Mouse (Mus musculus) ovary, postnatal 10 days (tissue): ENCODE data around the gene Cdr2.
"Not testable (repeated sequence)": the region's sequence is repeated elsewhere in the genome, so short reads cannot be mapped to it uniquely, and the experiment has no call there.

Experiments
- DNase-seq: peaks from one replicate; pipeline ENCODE4 v3.0.0; 2022; ENCODE audit warnings: low spot score

Cdr2 gene

DNA sequence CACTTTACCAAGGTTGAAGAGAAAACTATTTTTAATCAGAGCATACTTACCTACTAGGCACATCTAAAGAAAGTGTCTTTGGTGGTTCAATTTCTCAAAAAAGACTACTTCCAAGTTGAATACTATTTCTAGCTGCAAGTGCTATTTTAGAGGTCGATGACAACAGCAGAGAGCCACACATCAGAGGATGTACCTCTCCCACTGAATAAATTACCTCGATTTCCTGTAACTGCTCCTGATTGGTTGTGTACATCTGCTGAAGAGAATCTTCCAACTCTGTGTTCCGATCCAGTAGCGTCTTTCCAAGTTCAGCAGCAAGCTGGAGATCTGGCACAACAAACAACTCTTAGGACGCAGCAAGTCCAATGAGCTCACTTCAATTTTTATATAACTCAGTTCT lies 12.0 kb downstream of the Cdr2 start:
- no peak for DNase-seq

GRCm38 (mm10) chr7:120969221-120969620 lies 12.9 kb downstream of the Cdr2 start:
- no peak for DNase-seq

GRCm38 (mm10) chr7:120963126-120963525 lies 19.0 kb downstream of the Cdr2 start:
- no peak for DNase-seq

DNA sequence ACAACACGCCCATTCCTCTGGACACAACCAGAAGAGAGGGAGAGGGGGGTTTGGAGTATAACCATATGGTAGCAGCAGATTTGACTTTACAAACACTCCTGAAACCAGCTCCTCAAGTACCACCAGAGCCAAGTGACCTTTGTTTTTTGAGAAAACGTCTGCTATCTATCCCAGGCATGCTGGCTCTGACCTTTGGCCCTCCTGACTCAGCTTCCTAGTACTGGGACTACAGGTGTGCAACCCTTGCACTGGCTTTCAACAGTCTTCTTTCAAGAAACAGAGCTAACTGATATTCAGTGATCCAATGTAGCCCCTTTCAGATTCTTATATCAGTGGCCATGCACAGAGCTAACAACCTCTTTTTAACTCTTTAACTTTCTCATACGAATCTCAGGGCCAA lies 20.2 kb downstream of the Cdr2 start:
- no peak for DNase-seq

DNA sequence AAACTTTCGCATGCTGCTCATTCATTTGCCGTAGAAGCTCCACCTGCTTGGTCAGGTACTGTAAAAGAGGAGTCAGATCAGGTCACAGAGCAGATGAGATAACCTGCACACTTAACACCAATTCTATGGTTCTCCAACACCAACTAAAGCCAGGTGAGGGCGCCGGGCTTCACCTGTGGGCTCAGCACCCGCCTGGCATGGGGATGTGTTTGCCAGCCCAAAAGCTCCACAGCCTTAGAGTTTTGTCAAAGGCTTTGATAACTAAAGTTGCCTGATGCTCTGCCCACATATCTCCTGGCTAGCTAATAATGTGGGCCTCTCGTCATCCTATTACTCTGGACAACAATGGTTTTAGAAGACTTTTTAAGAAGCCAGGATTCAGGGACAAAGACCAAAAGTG lies 21.5 kb downstream of the Cdr2 start:
- no peak for DNase-seq

GRCm38 (mm10) chr7:120960116-120960515 lies 22.0 kb downstream of the Cdr2 start:
- no peak for DNase-seq

- DNase-seq, result not testable (repeated sequence)
Measured at GRCm38 (mm10) chr7:120953591-120953990, 28.5 kb downstream of the Cdr2 start.

GRCm38 (mm10) chr7:120943936-120944509 lies 38.1 kb downstream of the Cdr2 start:
- no peak for DNase-seq

DNA sequence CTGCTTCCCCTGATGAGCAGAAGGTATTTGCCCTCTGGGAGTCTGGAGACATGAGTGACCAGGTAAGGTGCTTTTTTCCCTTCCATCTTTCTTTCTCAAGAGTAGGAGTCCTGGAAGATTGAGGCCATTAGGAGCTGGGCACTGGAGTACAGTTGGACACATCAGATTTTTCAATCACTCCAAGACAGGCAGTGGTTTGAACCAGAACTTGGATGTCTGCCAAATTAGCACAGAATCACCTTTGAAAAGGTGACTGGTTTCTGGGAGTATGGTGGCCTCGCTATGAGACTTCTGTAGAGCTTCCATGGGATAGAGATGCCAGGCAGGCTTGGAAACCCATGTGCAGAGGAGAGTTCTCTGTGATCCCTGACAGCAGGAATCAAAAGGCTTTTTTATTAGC lies 39.6 kb downstream of the Cdr2 start:
- no peak for DNase-seq

- DNase-seq, result no peak
Measured at GRCm38 (mm10) chr7:120941214-120941613, 40.9 kb downstream of the Cdr2 start.

- no peak for DNase-seq
Measured at GRCm38 (mm10) chr7:120940343-120940742, 41.8 kb downstream of the Cdr2 start.

DNA sequence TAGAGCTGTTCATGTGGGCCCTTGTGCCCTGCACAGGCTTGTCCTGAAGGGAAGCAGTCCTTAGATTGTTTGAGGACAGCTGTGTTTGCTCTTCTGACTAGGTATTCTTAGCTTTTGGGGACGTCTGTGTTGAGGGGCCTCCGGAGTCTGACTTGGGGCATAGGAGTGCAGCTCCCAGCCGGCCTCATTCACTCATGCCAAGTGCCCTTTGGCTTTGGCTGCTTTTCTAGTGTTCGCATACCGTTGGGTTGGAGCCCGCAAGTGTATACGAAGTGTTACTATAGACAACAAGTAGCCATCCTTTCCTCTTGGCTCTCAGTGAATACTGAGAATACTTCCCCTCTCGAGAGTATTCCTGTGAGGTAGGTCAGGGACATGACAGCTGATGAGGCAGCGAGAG lies 43.9 kb downstream of the Cdr2 start:
- no peak for DNase-seq

GRCm38 (mm10) chr7:120936522-120936921 lies 45.6 kb downstream of the Cdr2 start:
- DNase-seq, result no peak

- DNase-seq, result no peak
Measured at GRCm38 (mm10) chr7:120934716-120935115, 47.4 kb downstream of the Cdr2 start.

DNA sequence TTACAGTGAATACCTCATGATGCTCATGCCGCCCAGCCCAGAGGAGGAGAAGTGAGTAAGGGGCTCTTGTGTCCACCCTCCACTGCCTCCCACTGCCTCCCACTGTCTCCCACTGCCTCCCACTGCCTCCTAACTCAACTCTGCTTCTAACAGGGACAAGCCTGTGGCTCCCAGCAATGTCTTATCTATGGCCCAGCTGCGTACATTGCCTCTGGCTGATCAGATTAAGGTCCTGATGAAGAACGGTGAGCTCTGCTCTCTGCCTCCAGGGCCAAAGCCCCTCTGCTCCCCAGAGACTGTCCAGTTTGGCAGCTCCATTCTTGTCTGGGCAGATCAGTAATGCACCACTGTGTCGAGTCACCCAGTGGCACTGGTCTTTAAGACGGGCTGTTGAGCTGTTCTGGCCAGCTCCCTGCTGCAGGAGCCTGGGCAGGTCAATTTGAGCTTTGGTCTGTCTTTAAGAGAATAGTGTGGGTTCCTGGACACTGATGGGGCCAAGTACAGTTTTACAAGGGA lies 48.4 kb downstream of the Cdr2 start:
- no peak for DNase-seq

- DNase-seq, result no peak
Measured at GRCm38 (mm10) chr7:120933110-120933509, 49.0 kb downstream of the Cdr2 start.

DNA sequence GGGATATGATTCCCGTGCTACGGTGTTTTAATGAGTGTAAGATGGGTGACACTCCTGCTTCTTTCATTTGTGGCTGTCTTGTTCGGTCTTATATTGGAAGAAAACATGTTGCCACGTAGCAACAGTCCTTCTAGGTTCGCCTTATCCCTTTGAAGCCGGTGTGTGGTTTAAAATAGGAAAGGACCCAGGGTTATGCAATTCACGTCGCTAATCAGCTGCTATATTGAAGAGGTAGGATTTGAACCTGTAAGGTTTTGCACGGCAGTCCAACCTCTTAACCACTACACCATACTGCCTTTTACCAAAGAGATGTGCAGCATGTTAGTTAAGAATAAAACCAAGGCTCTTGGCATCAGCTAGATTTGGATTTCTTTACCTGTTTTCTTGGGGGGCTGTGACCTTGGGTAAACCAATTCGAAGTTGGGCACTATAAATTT lies 63.6 kb downstream of the Cdr2 start:
- no peak for DNase-seq

DNA sequence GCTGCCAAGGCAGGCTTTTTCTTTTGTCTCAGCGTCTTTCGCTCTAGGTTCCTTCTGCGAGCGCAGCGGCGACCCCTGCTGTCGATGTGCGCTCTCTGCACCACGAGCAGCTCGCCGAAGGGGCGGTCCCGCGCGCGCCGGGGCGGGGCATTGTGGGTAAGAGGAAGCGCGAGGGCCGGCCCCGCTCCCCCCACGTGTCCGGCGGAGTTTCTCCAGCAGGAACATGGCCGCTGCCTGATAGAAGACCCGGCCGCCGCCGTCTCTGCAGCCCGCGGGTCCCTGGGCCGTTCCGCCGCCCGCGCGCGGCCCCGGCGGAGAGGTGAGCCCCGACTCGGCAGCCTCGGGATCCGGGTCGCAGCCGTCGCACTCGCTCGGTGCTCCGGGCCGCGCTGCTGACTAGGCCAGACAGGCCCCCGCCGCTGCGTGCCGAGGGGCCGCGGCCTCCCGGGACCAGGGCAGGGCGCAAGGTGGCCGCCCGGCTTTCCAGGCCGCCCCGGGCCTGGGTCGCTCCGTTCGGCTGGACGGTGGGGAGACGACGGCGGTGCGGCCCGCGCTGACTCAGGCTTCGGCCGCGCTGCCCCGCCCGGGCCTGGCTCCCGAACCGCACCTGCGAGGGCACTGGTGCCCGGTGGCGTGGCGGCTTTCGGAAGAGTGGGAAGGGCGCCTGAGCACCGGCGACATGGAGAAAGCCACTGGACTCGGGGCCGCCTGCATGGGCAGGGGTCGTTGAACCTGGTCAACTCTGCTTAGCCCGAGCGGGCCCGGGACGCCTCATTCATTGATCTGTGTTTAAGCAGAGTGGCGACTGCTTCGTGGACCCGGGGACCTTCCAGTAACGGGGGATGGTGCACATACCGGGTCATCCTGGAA lies 64.3 kb downstream of the Cdr2 start, which contains the start of gene Polr3e:
Gene Polr3e, plus strand, starts transcription at position 153 of the 870 bp plus-strand sequence.
- peak; percentile 98 for DNase-seq

DNA sequence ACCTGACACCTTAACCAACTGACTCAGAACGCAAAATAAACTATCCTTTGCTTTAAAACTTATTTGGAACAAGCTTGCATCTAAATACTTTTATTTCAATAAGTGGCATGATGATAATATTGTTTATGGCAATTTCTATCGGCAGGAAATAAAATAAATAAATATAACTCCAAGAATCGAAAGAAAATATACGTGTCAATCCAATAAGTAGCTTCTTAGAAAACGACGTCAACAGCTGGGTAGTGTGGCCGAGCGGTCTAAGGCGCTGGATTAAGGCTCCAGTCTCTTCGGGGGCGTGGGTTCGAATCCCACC lies 64.9 kb downstream of the Cdr2 start:
- no peak for DNase-seq

GRCm38 (mm10) chr7:120916262-120916875 lies 65.7 kb downstream of the Cdr2 start:
- DNase-seq, result no peak

- DNase-seq, result no peak
Measured at GRCm38 (mm10) chr7:120913332-120913731, 68.8 kb downstream of the Cdr2 start.

- DNase-seq, result not testable (repeated sequence)
Measured at GRCm38 (mm10) chr7:120911268-120911667, 70.8 kb downstream of the Cdr2 start.

DNA sequence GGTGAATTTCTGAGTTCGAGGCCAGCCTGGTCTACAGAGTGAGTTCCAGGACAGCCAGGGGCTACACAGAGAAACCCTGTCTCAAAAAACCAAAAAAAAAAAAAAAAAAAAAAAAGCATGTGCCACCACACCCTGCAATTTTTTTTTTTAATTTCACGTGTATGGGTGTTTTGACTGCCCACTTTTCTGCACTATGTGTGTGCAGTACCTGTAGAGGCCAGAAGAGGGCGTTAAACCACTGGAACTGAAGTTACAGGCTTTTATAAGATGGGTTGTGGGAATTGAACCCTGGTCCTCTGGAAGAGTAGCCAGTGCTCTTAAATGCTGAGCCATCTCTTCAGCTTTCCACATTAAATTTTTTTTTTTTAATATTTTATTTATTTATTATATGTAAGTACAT lies 71.9 kb downstream of the Cdr2 start:
- not testable (repeated sequence) for DNase-seq
